Mouse (Mus musculus) brain, adult 10 weeks (tissue): ENCODE measurements around the gene Mea1. TPM values are rescaled to one million over a fixed set of nuclear protein-coding genes. Genes with fewer than 3 reads are reported as not detected.

ENCODE experiments used
- polyA plus RNA-seq: library from polyadenylated mRNA; stranded (reverse); fragments of 350-450 nt; fragmentation: Illumina TruSeq; extraction: RNeasy Lipid Tissue Mini Kit (QIAGEN cat#74804); gene quantifications from one replicate; pipeline ENCODE4 v1.2.3, GENCODE M21; 2015; ENCODE audit warnings: low read depth, low replicate concordance

The Mea1 gene
- 213 TPM for polyA plus RNA-seq

GRCm38 (mm10) chr17:46678416-46678815, at the start of gene Mea1:
TSS of gene Mea1 (plus strand) at chr17:46678793.

GRCm38 (mm10) chr17:46645561-46646321, 32.9 kb upstream of the Mea1 start, which contains the start of the genes Klc4 and Mrpl2:
TSS of gene Klc4 (minus strand) at chr17:46646022.
TSS of gene Mrpl2 (plus strand) at chr17:46646229.

GRCm38 (mm10) chr17:46650232-46651031, 28.2 kb upstream of the Mea1 start, which contains the start of gene Cul7:
TSS of gene Cul7 (plus strand) at chr17:46650337.

DNA sequence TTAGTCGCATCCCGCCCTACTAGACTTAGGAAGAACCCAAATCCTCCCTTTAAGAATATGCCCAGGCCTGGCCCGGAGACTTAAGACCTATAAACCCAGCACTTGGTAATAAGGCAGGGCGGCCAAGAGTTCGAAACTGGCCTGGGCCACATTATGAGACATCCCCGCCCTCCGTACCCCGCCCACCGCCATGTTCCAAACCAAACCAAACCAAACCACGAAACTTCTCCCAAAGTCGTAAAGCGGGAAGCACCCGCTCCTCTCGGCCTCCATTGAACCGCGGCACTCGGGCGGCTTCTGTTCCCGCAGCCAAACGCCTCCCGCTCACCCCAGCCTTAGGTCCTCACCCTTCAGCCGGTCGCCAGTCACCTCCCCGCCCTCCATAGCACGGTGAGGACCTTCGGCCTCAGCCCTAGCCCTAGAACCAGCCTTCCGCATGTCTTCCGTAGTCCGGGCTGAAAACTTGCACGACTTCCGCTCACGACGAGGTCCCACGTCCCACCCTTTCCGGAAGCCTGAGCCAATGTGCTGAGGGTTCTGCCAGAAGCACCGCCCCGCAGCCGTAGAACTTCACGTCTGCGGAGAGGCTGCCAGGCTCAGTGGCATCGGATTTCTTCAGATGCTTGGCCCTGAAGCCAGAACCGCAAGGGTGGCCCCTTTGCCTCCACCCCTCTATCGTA, 4.6 kb upstream of the Mea1 start, which contains the start of gene Rrp36:
Rrp36 (minus strand) TSS at position 503 of the 680 bp plus-strand sequence.

GRCm38 (mm10) chr17:46680760-46681373, 2.3 kb downstream of the Mea1 start, which contains the start of gene Klhdc3:
TSS of gene Klhdc3 (minus strand) at chr17:46680914.

GRCm38 (mm10) chr17:46704887-46705835, 26.6 kb downstream of the Mea1 start, which contains the start of gene Ppp2r5d:
TSS of gene Ppp2r5d (minus strand) at chr17:46705111.

GRCm38 (mm10) chr17:46710959-46711597, 32.5 kb downstream of the Mea1 start, which contains the start of gene Pex6:
TSS of gene Pex6 (plus strand) at chr17:46711463.

GRCm38 (mm10) chr17:46728904-46729318, 50.3 kb downstream of the Mea1 start, which contains the start of gene Gnmt:
TSS of gene Gnmt (minus strand) at chr17:46729168.

Other genes with a start within 250 kb of the Mea1 start
- 2.9 TPM for gene Crip3, start 249.9 kb upstream of the Mea1 start, polyA plus RNA-seq
- gene Slc22a7, start 240.3 kb upstream of the Mea1 start, polyA plus RNA-seq, result not detected
- gene Ttbk1, start 191.1 kb upstream of the Mea1 start, polyA plus RNA-seq, result 47.4 TPM
- gene Dnph1, start 182.1 kb upstream of the Mea1 start, polyA plus RNA-seq, result 5.6 TPM
- 29.7 TPM for gene Cul9, start 132.4 kb upstream of the Mea1 start, polyA plus RNA-seq
- 37.9 TPM for gene Srf, start 122.6 kb upstream of the Mea1 start, polyA plus RNA-seq
- 6.1 TPM for gene Ptk7, start 49.3 kb upstream of the Mea1 start, polyA plus RNA-seq
- gene Klc4, start 32.8 kb upstream of the Mea1 start, polyA plus RNA-seq, result 21.9 TPM
- gene Mrpl2, start 32.6 kb upstream of the Mea1 start, polyA plus RNA-seq, result 64.3 TPM
- gene Cul7, start 28.5 kb upstream of the Mea1 start, polyA plus RNA-seq, result 18.4 TPM
- 24.6 TPM for gene Rrp36, start 4.4 kb upstream of the Mea1 start, polyA plus RNA-seq
- gene Klhdc3, start 2.1 kb downstream of the Mea1 start, polyA plus RNA-seq, result 176 TPM
- gene Ppp2r5d, start 26.3 kb downstream of the Mea1 start, polyA plus RNA-seq, result 84.0 TPM
- 31.4 TPM for gene Pex6, start 32.7 kb downstream of the Mea1 start, polyA plus RNA-seq
- 1.3 TPM for gene Gnmt, start 50.4 kb downstream of the Mea1 start, polyA plus RNA-seq
- 57.9 TPM for gene Cnpy3, start 73.4 kb downstream of the Mea1 start, polyA plus RNA-seq
- gene Ptcra, start 84.9 kb downstream of the Mea1 start, polyA plus RNA-seq, result 0.37 TPM
- 9.0 TPM for gene 2310039H08Rik, start 93.8 kb downstream of the Mea1 start, polyA plus RNA-seq
- 70.6 TPM for gene Rpl7l1, start 103.9 kb downstream of the Mea1 start, polyA plus RNA-seq
- gene Bicral, start 179.7 kb downstream of the Mea1 start, polyA plus RNA-seq, result 27.6 TPM
- gene Tbcc, start 211.9 kb downstream of the Mea1 start, polyA plus RNA-seq, result 22.1 TPM
- gene Prph2, start 231.7 kb downstream of the Mea1 start, polyA plus RNA-seq, result not detected